14 mouse cellular contexts compared by ENCODE assay signal in genomic region chr5:113354311-113354710, GRCm38 (mm10). TPM values are rescaled to one million over a fixed set of nuclear protein-coding genes. Genes with fewer than 3 reads are reported as not detected.
A peak's percentile ranks its signal among the peaks of the same experiment; 100 is the strongest.
DNase-seq lines count a peak whose midpoint lies in the region; ATAC-seq and TF ChIP-seq lines count a peak whose summit lies in the region.
"Had no signal": no experiment of that assay in that cellular context is flagged by ENCODE, and none has a peak within 500 bp of the region (broad histone marks: within the 10 kb centered on the region; RNA-seq: fewer than 3 reads in every experiment).

No protein-coding gene starts in this region.

- H3K4me1 ChIP-seq in cerebellum, adult 2 months (ENCODE audit: control insufficient read depth, insufficient read depth, low read length) = no peaks in the 10 kb centered on the region
- peaks cover 13% of the 10 kb centered on the region; the same call in 1 of the 2 replicates for H3K4me1 ChIP-seq in midbrain, embryonic 14.5 days (ENCODE audit: control insufficient read depth, insufficient read depth, low read length)
- H3K4me1 ChIP-seq in midbrain, embryonic 13.5 days (replicated peaks) = peaks cover 41% of the 10 kb centered on the region

- H3K9ac ChIP-seq in midbrain, embryonic 14.5 days (replicated peaks; ENCODE audit: low read length) = no peak overlapping the region
- no peak overlapping the region for H3K9ac ChIP-seq in midbrain, embryonic 13.5 days (replicated peaks)

- no peaks in the 10 kb centered on the region for H3K36me3 ChIP-seq in midbrain, embryonic 14.5 days (ENCODE audit: control insufficient read depth, insufficient read depth, low read length)
- no peaks in the 10 kb centered on the region for H3K36me3 ChIP-seq in midbrain, embryonic 13.5 days

- H3K4me3 ChIP-seq in cerebellum, adult 2 months (replicated peaks; ENCODE audit: insufficient read depth, low read depth, low read length) = no peak overlapping the region
- H3K4me3 ChIP-seq in midbrain, embryonic 14.5 days (replicated peaks; ENCODE audit: low read depth, low read length) = no peak overlapping the region
- H3K4me3 ChIP-seq in midbrain, embryonic 13.5 days (replicated peaks) = no peak overlapping the region
- no peak overlapping the region for H3K4me3 ChIP-seq in gastrocnemius, adult 2 months

- peak; percentile 17 to 22 for DNase-seq in cerebellum, postnatal 25 days
- DNase-seq in cerebellum, adult 2 months = no peak
- peak; percentile 40 for DNase-seq in midbrain, embryonic 14.5 days
- DNase-seq in layer of hippocampus, adult 9-11 months = peak; percentile 50
- peak; percentile 69 to 74 for DNase-seq in right cerebral cortex, postnatal 10 days (ENCODE audit: low spot score in 2 of 2)
- DNase-seq in natural killer cell, adult 2 months (ENCODE audit: low spot score in 2 of 2) = no peak
- DNase-seq in gastrocnemius, adult 2 months = no peak
- DNase-seq: adrenal gland, adult 8-10 months; cerebellum, adult 9-10 months had no signal

- H3K27ac ChIP-seq in cerebellum, adult 2 months (ENCODE audit: insufficient read depth, low read length) = no peak overlapping the region
- H3K27ac ChIP-seq in midbrain, embryonic 14.5 days (replicated peaks; ENCODE audit: low read depth, low read length) = no peak overlapping the region
- no peak overlapping the region for H3K27ac ChIP-seq in midbrain, embryonic 13.5 days
- H3K27ac ChIP-seq in gastrocnemius, adult 2 months = no peak overlapping the region
- H3K27ac ChIP-seq: macrophage had no signal

- no peaks in the 10 kb centered on the region for H3K9me3 ChIP-seq in midbrain, embryonic 14.5 days (ENCODE audit: control insufficient read depth, low read length)
- H3K9me3 ChIP-seq in midbrain, embryonic 13.5 days = no peaks in the 10 kb centered on the region

- no peak overlapping the region for H3K4me2 ChIP-seq in midbrain, embryonic 14.5 days (ENCODE audit: low read length)
- H3K4me2 ChIP-seq in midbrain, embryonic 13.5 days (replicated peaks) = no peak overlapping the region

- 62% methylated on average over 16 of the region's 16 CpGs for WGBS in cerebellum, adult 2 months
- 43% methylated on average over 16 of the region's 16 CpGs for WGBS in midbrain, embryonic 14.5 days
- 57% methylated on average over 16 of the region's 16 CpGs for WGBS in midbrain, embryonic 13.5 days

- intact Hi-C loops in gastrocnemius, adult 2 months (cut with DNase I) = no loop called here

- no peak for TF ChIP-seq POLR2A in cerebellum, adult 2 months (IDR thresholded peaks at IDR 0.05; ENCODE audit: borderline replicate concordance, insufficient read depth, low read length)

- no peaks in the 10 kb centered on the region for H3K27me3 ChIP-seq in cerebellum, adult 2 months (ENCODE audit: control insufficient read depth, insufficient read depth, low read length)
- H3K27me3 ChIP-seq in midbrain, embryonic 14.5 days (ENCODE audit: control insufficient read depth, insufficient read depth, low read length) = peaks cover 27% of the 10 kb centered on the region
- peaks cover 48% of the 10 kb centered on the region for H3K27me3 ChIP-seq in midbrain, embryonic 13.5 days

- no peak for ATAC-seq in midbrain, embryonic 14.5 days (ENCODE audit: low FRiP score, low TSS enrichment)
- no peak for ATAC-seq in midbrain, embryonic 13.5 days

- no peak for TF ChIP-seq CTCF in cerebellum, adult 2 months (IDR thresholded peaks at IDR 0.05; ENCODE audit: borderline replicate concordance, insufficient read depth, low read depth, low read length)
- no peak for TF ChIP-seq CTCF in gastrocnemius, adult 2 months (IDR thresholded peaks at IDR 0.05)

RNA-seq across cellular contexts. Expression of gene Aym1, which starts 2.8 kb away (rescaled TPM):
- not detected in 2 replicates for polyA plus RNA-seq in cerebellum, adult 2 months (2012; rRNA removed)
- polyA plus RNA-seq in midbrain, embryonic 14.5 days (2014; fragmentation: Nextera tagmentation; extraction: Ambion mirVana) = not detected in 2 replicates
- polyA plus RNA-seq in midbrain, embryonic 13.5 days (2015; fragmentation: Nextera tagmentation; extraction: Ambion mirVana) = not detected in 2 replicates
- total RNA-seq in gastrocnemius, adult 2 months (2021) = not detected
- total RNA-seq: adrenal gland, adult 8-10 months; left cerebral cortex, postnatal 10 days; neutrophil, adult 5-6 weeks had no signal
- polyA plus RNA-seq: heart, postnatal 0 days; macrophage had no signal

RNA-seq across cellular contexts. Expression of gene Sgsm1, which starts 43.7 kb away (rescaled TPM):
- 73.9 and 77.7 TPM in 2 replicates for polyA plus RNA-seq in cerebellum, adult 2 months (2012; rRNA removed)
- 15.2 and 15.6 TPM in 2 replicates for polyA plus RNA-seq in midbrain, embryonic 14.5 days (2014; fragmentation: Nextera tagmentation; extraction: Ambion mirVana)
- 17.2 and 17.4 TPM in 2 replicates for polyA plus RNA-seq in midbrain, embryonic 13.5 days (2015; fragmentation: Nextera tagmentation; extraction: Ambion mirVana)
- under 1 TPM; 0.23 to 0.47 TPM for total RNA-seq in gastrocnemius, adult 2 months (2021)
- total RNA-seq: neutrophil, adult 5-6 weeks had no signal
- polyA plus RNA-seq: macrophage had no signal

Comparison
In these comparisons a context has a peak if more than half of its experiments do, and no peak if none do; other contexts are left out.
1. DNase-seq: peak in cerebellum, postnatal 25 days (2 of 2), midbrain, embryonic 14.5 days (single experiment), layer of hippocampus, adult 9-11 months (single experiment) and right cerebral cortex, postnatal 10 days (2 of 2); none in cerebellum, adult 2 months (0 of 2), natural killer cell, adult 2 months (0 of 2) and gastrocnemius, adult 2 months (single experiment).